ENCODE assay signal across 14 mouse cellular contexts in the genomic region with DNA sequence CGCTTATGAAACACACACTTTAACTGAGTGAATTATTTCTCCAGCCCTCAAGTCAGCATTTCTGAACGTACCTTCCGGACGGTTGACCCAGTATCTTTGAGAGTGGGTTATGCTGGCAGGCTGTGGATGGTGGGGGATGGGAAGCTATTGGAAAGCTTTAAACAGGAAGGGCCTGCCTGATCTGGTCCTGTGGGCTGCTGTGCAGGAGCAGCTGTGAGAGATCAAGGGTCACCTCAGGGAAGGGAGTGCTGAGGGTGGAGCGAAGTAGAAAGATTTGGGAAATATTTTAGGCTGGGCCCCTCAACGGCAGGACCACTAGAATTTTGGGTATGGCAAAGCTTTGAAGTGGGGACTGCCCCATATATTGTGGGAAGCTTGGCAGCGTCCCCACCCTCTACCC. TPM values are rescaled to one million over a fixed set of nuclear protein-coding genes. Genes with fewer than 3 reads are reported as not detected.
"Had no signal": no experiment of that assay in that cellular context is flagged by ENCODE, and none has a peak within 500 bp of the region (broad histone marks: within the 10 kb centered on the region; RNA-seq: fewer than 3 reads in every experiment).

No protein-coding gene starts in this region.

- H3K4me3 ChIP-seq: kidney, embryonic 15.5 days; limb, embryonic 10.5 days; liver, embryonic 15.5 days; midbrain, embryonic 13.5 days; myocyte; neural tube, embryonic 15.5 days had no signal

- H3K36me3 ChIP-seq: kidney, embryonic 15.5 days; limb, embryonic 10.5 days; liver, embryonic 15.5 days; midbrain, embryonic 13.5 days; neural tube, embryonic 15.5 days had no signal

- H3K4me2 ChIP-seq: kidney, embryonic 15.5 days; liver, embryonic 11.5 days; liver, embryonic 15.5 days; midbrain, embryonic 13.5 days; neural tube, embryonic 15.5 days had no signal

- H3K9me3 ChIP-seq: kidney, embryonic 15.5 days; limb, embryonic 10.5 days; liver, embryonic 15.5 days; midbrain, embryonic 13.5 days; neural tube, embryonic 15.5 days had no signal

- ATAC-seq: midbrain, embryonic 13.5 days had no signal

- DNase-seq: kidney, adult 2 months; kidney, postnatal 14 days; right cerebral cortex, adult 18-20 months; right cerebral cortex, postnatal 25 days; thymus, postnatal 4 days had no signal

- H3K27ac ChIP-seq: kidney, embryonic 15.5 days; limb, embryonic 10.5 days; liver, embryonic 15.5 days; midbrain, embryonic 13.5 days; neural tube, embryonic 15.5 days; stomach, postnatal 0 days had no signal

- H3K27me3 ChIP-seq: kidney, embryonic 15.5 days; liver, embryonic 15.5 days; midbrain, embryonic 13.5 days; neural tube, embryonic 15.5 days had no signal

- H3K9ac ChIP-seq: kidney, embryonic 15.5 days; liver, embryonic 15.5 days; midbrain, embryonic 13.5 days; neural tube, embryonic 15.5 days had no signal

- H3K4me1 ChIP-seq: kidney, embryonic 15.5 days; liver, embryonic 15.5 days; midbrain, embryonic 13.5 days; neural tube, embryonic 15.5 days had no signal

RNA-seq across cellular contexts. Expression of a gene that starts 16.9 kb away (rescaled TPM):
- total RNA-seq: megakaryocyte progenitor cell, adult 5-6 weeks had no signal
- polyA plus RNA-seq: myocyte had no signal
